Mouse (Mus musculus) hindbrain, postnatal 0 days (tissue): ENCODE data around the gene Dido1. TPM values are rescaled to one million over a fixed set of nuclear protein-coding genes. Genes with fewer than 3 reads are reported as not detected.

ENCODE experiments used
- ATAC-seq: fragments of 200-750 bp; cut with Nextera tagmentation; 2 replicates; pipeline ENCODE4 v1.8.0; 2017; ENCODE audit warnings: mild to moderate bottlenecking, moderate TSS enrichment, moderate library complexity
- DNase-seq: peaks from one replicate; pipeline ENCODE4 v3.0.0-alpha.2; 2015; ENCODE audit warnings: low spot score
- H3K27ac ChIP-seq: fragments of 300-500 bp; sonication (generic); 2 replicates; pipeline ENCODE4 v1.5.1; 2014; ENCODE audit warnings: mild to moderate bottlenecking
- H3K27me3 ChIP-seq: fragments of 300-500 bp; sonication (generic); 2 replicates; pipeline ENCODE4 v1.6.1; 2014; ENCODE audit warnings: low read length, mixed read lengths; ENCODE audit not compliant: insufficient read depth
- H3K36me3 ChIP-seq: fragments of 300-500 bp; sonication (generic); 2 replicates; pipeline ENCODE4 v1.6.1; 2014; ENCODE audit warnings: low read length, mixed read lengths; ENCODE audit not compliant: insufficient read depth
- H3K4me1 ChIP-seq: fragments of 300-500 bp; sonication (generic); 2 replicates; pipeline ENCODE4 v1.6.1; 2014; ENCODE audit warnings: antibody characterized with exemption, low read length, mixed read lengths; ENCODE audit not compliant: insufficient read depth
- H3K4me2 ChIP-seq: fragments of 300-500 bp; sonication (generic); 2 replicates; pipeline ENCODE4 v1.6.1; 2014; ENCODE audit warnings: low read depth, mild to moderate bottlenecking, low read length, moderate library complexity, mixed read lengths
- H3K4me3 ChIP-seq: fragments of 300-500 bp; sonication (generic); 2 replicates; pipeline ENCODE4 v1.5.1; 2014; ENCODE audit warnings: low read length
- H3K9ac ChIP-seq: fragments of 300-500 bp; sonication (generic); replicated peaks from 2 replicates; pipeline ENCODE4 v1.6.1; 2014; ENCODE audit warnings: mild to moderate bottlenecking, low read length, moderate library complexity, mixed read lengths
- H3K9me3 ChIP-seq: fragments of 300-500 bp; sonication (generic); 2 replicates; pipeline ENCODE4 v1.6.1; 2016; ENCODE audit warnings: low read length, mixed read lengths
- CTCF ChIP-seq: IDR thresholded peaks from 2 replicates; pipeline ENCODE4 v1.5.1; 2016; ENCODE audit warnings: antibody characterized with exemption, control low read depth, low read depth
- WGBS: fragments of 180-500 bp; shearing (Covaris S2); extraction: QIAGEN DNeasy Blood & Tissue Kit; methylation state at CpG from one replicate; pipeline ENCODE4 v1.1.7; 2014; 5-methylcytosine and 5-hydroxymethylcytosine counted together
- polyA plus RNA-seq: library from polyadenylated mRNA; unstranded; fragments of >200 nt; fragmentation: Nextera tagmentation; extraction: Ambion mirVana; gene quantifications from 2 replicates; pipeline ENCODE4 v1.2.1, GENCODE M21; 2015
- total RNA-seq: library from RNA; depleted of rRNA; stranded (reverse); fragments of >200 nt; gene quantifications from 2 replicates; pipeline ENCODE4 v1.2.3, GENCODE M21; 2014

Gene Dido1
- total and polyA plus RNA-seq, 2 experiments from 2014 or later: 21.7 to 35.7 TPM

- Histone ChIP-seq H3K36me3 (peaks cover 59% of the 10 kb centered on the region), H3K27me3 (no peaks in the 10 kb centered on the region), H3K4me2 (no peak overlapping the region), H3K4me3 (no peak overlapping the region), H3K27ac (no peak overlapping the region), H3K9me3 (no peaks in the 10 kb centered on the region), H3K9ac (no peak overlapping the region), H3K4me1 (peaks cover 5% of the 10 kb centered on the region; the same call in 1 of the 2 replicates)
- ATAC-seq (peak; percentile 49; the same call in 1 of the 2 replicates), DNase-seq (no peak)
- TF ChIP-seq CTCF: no peak
- WGBS: 65% methylated on average over 5 of the region's 5 CpGs
Measured at GRCm38 (mm10) chr2:180689841-180690240, 20.0 kb downstream of the Dido1 start.

DNA sequence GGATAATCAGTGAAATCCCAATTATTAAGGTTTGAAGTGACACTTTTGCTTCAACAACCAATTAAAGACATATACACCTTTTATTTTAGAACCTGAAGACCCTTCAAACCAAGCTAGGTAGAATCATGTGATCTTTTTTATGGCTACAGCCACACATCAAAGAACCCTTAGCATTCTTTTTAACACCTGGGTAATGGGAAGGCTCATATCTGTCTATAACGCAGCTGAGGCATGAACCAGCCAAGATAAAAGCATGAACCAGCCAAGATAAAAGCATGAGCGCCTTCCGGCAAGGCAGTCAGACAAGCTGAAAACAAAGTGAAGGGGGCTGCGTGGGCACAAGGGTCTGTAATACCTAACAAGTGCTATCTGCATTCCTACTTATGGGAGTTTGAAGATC is 25.8 kb downstream of the Dido1 start:
- 93% methylated on average over 4 of the region's 4 CpGs for WGBS
- no peaks in the 10 kb centered on the region for H3K9me3 ChIP-seq
- no peaks in the 10 kb centered on the region for H3K27me3 ChIP-seq
- no peak overlapping the region for H3K9ac ChIP-seq
- DNase-seq (no peak), ATAC-seq (no peak)
- peaks cover 75% of the 10 kb centered on the region for H3K36me3 ChIP-seq
- no peak for TF ChIP-seq CTCF
- H3K27ac ChIP-seq: no peak overlapping the region
- H3K4me1 ChIP-seq: no peaks in the 10 kb centered on the region
- H3K4me3 ChIP-seq: no peak overlapping the region
- H3K4me2 ChIP-seq: no peak overlapping the region

GRCm38 (mm10) chr2:180683524-180683923 is 26.3 kb downstream of the Dido1 start:
- Histone ChIP-seq H3K4me2 (no peak overlapping the region), H3K27ac (no peak overlapping the region), H3K4me1 (no peaks in the 10 kb centered on the region), H3K4me3 (no peak overlapping the region), H3K27me3 (no peaks in the 10 kb centered on the region), H3K9ac (no peak overlapping the region), H3K36me3 (peaks cover 70% of the 10 kb centered on the region), H3K9me3 (no peaks in the 10 kb centered on the region)
- no peak for DNase-seq
- ATAC-seq: no peak
- TF ChIP-seq CTCF: no peak
- 81% methylated on average over 2 of the region's 2 CpGs for WGBS

DNA sequence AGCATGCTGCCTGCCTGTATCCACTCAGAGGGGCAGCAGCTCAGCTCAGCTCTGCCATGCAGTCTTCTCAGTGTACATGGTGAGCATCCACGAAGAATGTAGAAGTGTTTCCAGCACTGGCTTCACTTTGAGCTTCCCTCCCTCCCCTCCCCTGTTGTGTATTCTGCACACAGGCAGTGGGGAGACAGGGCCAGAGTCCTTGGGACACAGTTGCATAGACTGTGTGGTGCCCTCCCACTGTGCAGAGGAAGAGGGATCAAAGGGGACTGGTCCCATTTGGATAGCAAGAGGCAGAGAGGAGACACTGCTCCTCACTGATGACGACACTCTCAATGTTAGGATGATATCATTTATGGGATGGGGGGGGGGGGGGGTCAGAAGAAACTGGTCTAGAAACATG is 28.6 kb downstream of the Dido1 start:
- no peaks in the 10 kb centered on the region for H3K4me1 ChIP-seq
- peaks cover 47% of the 10 kb centered on the region for H3K36me3 ChIP-seq
- WGBS: 63% methylated on average over 2 of the region's 2 CpGs

GRCm38 (mm10) chr2:180678609-180679140 is 31.1 kb downstream of the Dido1 start:
- ATAC-seq: peak; percentile 75
- no peak overlapping the region for H3K4me3 ChIP-seq
- H3K9me3 ChIP-seq: no peaks in the 10 kb centered on the region
- no peak overlapping the region for H3K27ac ChIP-seq
- no peak overlapping the region for H3K4me2 ChIP-seq
- no peaks in the 10 kb centered on the region for H3K4me1 ChIP-seq
- H3K27me3 ChIP-seq: no peaks in the 10 kb centered on the region
- H3K36me3 ChIP-seq: peaks cover 33% of the 10 kb centered on the region
- no peak overlapping the region for H3K9ac ChIP-seq
- WGBS: 22% methylated on average over 4 of the region's 4 CpGs
- peak; percentile 70 for DNase-seq
- peak; percentile 85 for TF ChIP-seq CTCF

More for the DNA sequence above, 28.6 kb downstream of the Dido1 start:
- no peak for TF ChIP-seq CTCF
- H3K9ac ChIP-seq: no peak overlapping the region
- H3K27ac ChIP-seq: no peak overlapping the region
- H3K4me3 ChIP-seq: no peak overlapping the region
- no peaks in the 10 kb centered on the region for H3K27me3 ChIP-seq
- no peak for DNase-seq
- no peaks in the 10 kb centered on the region for H3K9me3 ChIP-seq
- peak; percentile 38; the same call in 1 of the 2 replicates for ATAC-seq
- no peak overlapping the region for H3K4me2 ChIP-seq

- Histone ChIP-seq H3K9ac (no peak overlapping the region), H3K27ac (no peak overlapping the region), H3K36me3 (peaks cover 39% of the 10 kb centered on the region), H3K4me1 (no peaks in the 10 kb centered on the region), H3K4me3 (no peak overlapping the region), H3K27me3 (no peaks in the 10 kb centered on the region), H3K9me3 (no peaks in the 10 kb centered on the region), H3K4me2 (no peak overlapping the region)
- no peak for TF ChIP-seq CTCF
- ATAC-seq (no peak), DNase-seq (no peak)
- WGBS: 94% methylated on average over 2 of the region's 2 CpGs
Measured at GRCm38 (mm10) chr2:180676706-180677105, 33.1 kb downstream of the Dido1 start.

GRCm38 (mm10) chr2:180662008-180662407 is 47.8 kb downstream of the Dido1 start:
- H3K4me3 ChIP-seq: no peak overlapping the region
- DNase-seq: no peak
- H3K27ac ChIP-seq: no peak overlapping the region
- no peak overlapping the region for H3K4me2 ChIP-seq
- no peak for TF ChIP-seq CTCF
- no peaks in the 10 kb centered on the region for H3K27me3 ChIP-seq
- no peaks in the 10 kb centered on the region for H3K4me1 ChIP-seq
- ATAC-seq: no peak
- H3K36me3 ChIP-seq: peaks cover 19% of the 10 kb centered on the region; the same call in 1 of the 2 replicates
- no peak overlapping the region for H3K9ac ChIP-seq
- WGBS: 83% methylated on average over 4 of the region's 4 CpGs
- no peaks in the 10 kb centered on the region for H3K9me3 ChIP-seq
